In the genomic region with DNA sequence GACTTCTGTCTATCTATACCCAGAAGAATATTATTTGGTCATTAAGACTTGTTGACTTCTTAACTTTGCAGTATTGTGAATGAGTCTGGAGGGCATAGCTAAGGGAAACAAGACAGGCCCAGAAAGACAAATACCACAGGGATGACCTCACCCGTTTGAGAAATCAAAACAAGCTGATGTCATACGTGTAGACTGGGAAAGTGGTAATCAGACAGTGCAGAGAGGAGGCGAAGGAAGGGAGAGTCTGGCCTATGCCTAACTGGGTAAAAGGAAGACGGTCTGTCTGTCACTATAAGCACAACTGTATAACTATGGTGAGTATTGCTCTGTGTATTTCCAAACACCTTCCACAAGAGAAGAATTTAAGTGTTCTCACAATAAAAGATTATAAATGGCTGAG, we compare ENCODE assay signal across 11 mouse cellular contexts. TPM values are rescaled to one million over a fixed set of nuclear protein-coding genes. Genes with fewer than 3 reads are reported as not detected.
DNase-seq lines count a peak whose midpoint lies in the region; ATAC-seq and TF ChIP-seq lines count a peak whose summit lies in the region.
"Had no signal": no experiment of that assay in that cellular context is flagged by ENCODE, and none has a peak within 500 bp of the region (broad histone marks: within the 10 kb centered on the region; RNA-seq: fewer than 3 reads in every experiment).

No protein-coding gene starts in this region.

- H3K4me3 ChIP-seq in heart, embryonic 11.5 days (ENCODE audit: low read depth, low read length) = no peak overlapping the region
- no peak overlapping the region for H3K4me3 ChIP-seq in stomach, postnatal 0 days (ENCODE audit: low read depth, low read length)
- H3K4me3 ChIP-seq in liver, embryonic 11.5 days (ENCODE audit: low read depth, low read length) = no peak overlapping the region
- H3K4me3 ChIP-seq: neural tube, embryonic 12.5 days had no signal

- H3K4me1 ChIP-seq in heart, embryonic 11.5 days (ENCODE audit: control insufficient read depth, insufficient read depth, low read length) = peaks cover 2% of the 10 kb centered on the region; the same call in 1 of the 2 replicates
- no peaks in the 10 kb centered on the region for H3K4me1 ChIP-seq in stomach, postnatal 0 days (replicated peaks; ENCODE audit: control insufficient read depth, insufficient read depth)
- no peaks in the 10 kb centered on the region for H3K4me1 ChIP-seq in liver, embryonic 11.5 days (replicated peaks; ENCODE audit: control insufficient read depth, insufficient read depth, low read length)
- H3K4me1 ChIP-seq: neural tube, embryonic 12.5 days had no signal

- no peak overlapping the region for H3K9ac ChIP-seq in heart, embryonic 11.5 days (ENCODE audit: low read depth, low read length)
- no peak overlapping the region for H3K9ac ChIP-seq in stomach, postnatal 0 days (ENCODE audit: low read length)
- no peak overlapping the region for H3K9ac ChIP-seq in liver, embryonic 11.5 days (ENCODE audit: low read depth, low read length)
- H3K9ac ChIP-seq: liver, embryonic 14.5 days; neural tube, embryonic 12.5 days had no signal

- no peaks in the 10 kb centered on the region for H3K9me3 ChIP-seq in heart, embryonic 11.5 days (replicated peaks; ENCODE audit: control insufficient read depth, low read length)
- no peaks in the 10 kb centered on the region for H3K9me3 ChIP-seq in stomach, postnatal 0 days (ENCODE audit: control insufficient read depth, low read length)
- no peaks in the 10 kb centered on the region for H3K9me3 ChIP-seq in liver, embryonic 11.5 days (ENCODE audit: control insufficient read depth, low read length)
- H3K9me3 ChIP-seq: neural tube, embryonic 12.5 days had no signal

- H3K36me3 ChIP-seq in heart, embryonic 11.5 days (ENCODE audit: control insufficient read depth, insufficient read depth, low read length) = no peaks in the 10 kb centered on the region
- no peaks in the 10 kb centered on the region for H3K36me3 ChIP-seq in stomach, postnatal 0 days (ENCODE audit: control insufficient read depth, insufficient read depth, low read length)
- no peaks in the 10 kb centered on the region for H3K36me3 ChIP-seq in liver, embryonic 11.5 days (ENCODE audit: control insufficient read depth, insufficient read depth, low read length)
- H3K36me3 ChIP-seq: neural tube, embryonic 12.5 days had no signal

- intact Hi-C loops in gastrocnemius, postnatal 36 days (cut with DNase I) = loop anchor here (5.0 kb wide), 2 partner anchors 181 to 1281 kb away; no protein-coding TSS in a partner anchor
- intact Hi-C loops in left cerebral cortex, postnatal 14 days (cut with DNase I) = loop anchor here (2.0 to 10.0 kb wide), 3 partner anchors 198 to 1280 kb away; no protein-coding TSS in a partner anchor

- DNase-seq in gastrocnemius, adult 18-20 months (ENCODE audit: low spot score) = peak; percentile 64
- no peak for DNase-seq in gastrocnemius, postnatal 36 days
- peak; percentile 18 for DNase-seq in retina, postnatal 1 day
- DNase-seq in retina, embryonic 14.5 days (ENCODE audit: low spot score) = no peak
- no peak for DNase-seq in stomach, postnatal 0 days (ENCODE audit: low spot score)
- no peak for DNase-seq in left cerebral cortex, postnatal 14 days (ENCODE audit: low spot score in 2 of 2)
- no peak for DNase-seq in liver, embryonic 11.5 days (ENCODE audit: low spot score)

- TF ChIP-seq CTCF in stomach, postnatal 0 days (IDR thresholded peaks at IDR 0.05; ENCODE audit: low read depth) = no peak

- H3K27me3 ChIP-seq in heart, embryonic 11.5 days (ENCODE audit: control insufficient read depth, insufficient read depth, low read length) = no peaks in the 10 kb centered on the region
- no peaks in the 10 kb centered on the region; the same call in 1 of the 2 replicates for H3K27me3 ChIP-seq in stomach, postnatal 0 days (ENCODE audit: control insufficient read depth, insufficient read depth, low read length)
- H3K27me3 ChIP-seq in liver, embryonic 11.5 days (replicated peaks; ENCODE audit: control insufficient read depth, insufficient read depth, low read length) = no peaks in the 10 kb centered on the region
- H3K27me3 ChIP-seq: neural tube, embryonic 12.5 days had no signal

- no peak for TF ChIP-seq EP300 in stomach, postnatal 0 days (optimal IDR thresholded peaks at IDR 0.05)

- no peak overlapping the region for H3K27ac ChIP-seq in heart, embryonic 11.5 days (ENCODE audit: low read depth, low read length)
- no peak overlapping the region for H3K27ac ChIP-seq in stomach, postnatal 0 days (replicated peaks)
- no peak overlapping the region for H3K27ac ChIP-seq in liver, embryonic 11.5 days (ENCODE audit: low read depth, low read length)
- H3K27ac ChIP-seq: liver, embryonic 14.5 days; neural tube, embryonic 12.5 days had no signal

- H3K4me2 ChIP-seq in heart, embryonic 11.5 days = no peak overlapping the region
- H3K4me2 ChIP-seq in stomach, postnatal 0 days (replicated peaks; ENCODE audit: low read depth) = no peak overlapping the region
- no peak overlapping the region for H3K4me2 ChIP-seq in liver, embryonic 11.5 days
- H3K4me2 ChIP-seq: neural tube, embryonic 12.5 days had no signal

- ATAC-seq in heart, embryonic 11.5 days (replicated peaks; ENCODE audit: insufficient number of reproducible peaks, low FRiP score, low TSS enrichment) = peak; percentile 73
- ATAC-seq in stomach, postnatal 0 days (ENCODE audit: low FRiP score, low TSS enrichment) = peak; percentile 73
- no peak; the same call in 1 of the 2 replicates for ATAC-seq in liver, embryonic 11.5 days (replicated peaks; ENCODE audit: low FRiP score)

- 41% methylated on average over 4 of the region's 4 CpGs for WGBS in heart, embryonic 11.5 days (ENCODE audit: insufficient replicate concordance)
- WGBS in stomach, postnatal 0 days = 48% methylated on average over 4 of the region's 4 CpGs
- 48% methylated on average over 4 of the region's 4 CpGs for WGBS in liver, embryonic 11.5 days

RNA-seq across cellular contexts. Expression of gene Tprg, which starts 23.7 kb away (rescaled TPM):
- not detected for total RNA-seq in gastrocnemius, adult 18-20 months (2021)
- total RNA-seq in gastrocnemius, postnatal 36 days (2021) = not detected
- not detected in 2 replicates for polyA plus RNA-seq in heart, embryonic 11.5 days (2014; fragmentation: Nextera tagmentation; extraction: Ambion mirVana)
- 41.0 and 43.6 TPM in 2 replicates for polyA plus RNA-seq in stomach, postnatal 0 days (2015; fragmentation: Nextera tagmentation; extraction: Ambion mirVana)
- total RNA-seq in left cerebral cortex, postnatal 14 days (2021) = not detected
- not detected in 2 replicates for polyA plus RNA-seq in liver, embryonic 11.5 days (2014; fragmentation: Nextera tagmentation; extraction: Ambion mirVana)
- total RNA-seq: layer of hippocampus, postnatal 10 days had no signal
- polyA plus RNA-seq: liver, embryonic 14.5 days; neural tube, embryonic 12.5 days had no signal

Comparison
In these comparisons a context has a peak if more than half of its experiments do, and no peak if none do; other contexts are left out.
1. DNase-seq: peak in gastrocnemius, adult 18-20 months (single experiment) and retina, postnatal 1 day (single experiment); none in gastrocnemius, postnatal 36 days (0 of 2), retina, embryonic 14.5 days (single experiment), stomach, postnatal 0 days (single experiment), left cerebral cortex, postnatal 14 days (0 of 2) and liver, embryonic 11.5 days (single experiment).